Mouse (Mus musculus): ENCODE measurements around the gene Slc25a17. TPM values are rescaled to one million over a fixed set of nuclear protein-coding genes. Genes with fewer than 3 reads are reported as not detected.

Slc25a17 gene
- total and polyA plus RNA-seq, 2 experiments from 2014 or later: 77.4 to 121 TPM

GRCm38 (mm10) chr15:81332517-81332916 lies 28.1 kb downstream of the Slc25a17 start:
- H3K27me3 ChIP-seq (ENCODE audit: insufficient read depth, low read length): no peaks in the 10 kb centered on the region
- H3K36me3 ChIP-seq (ENCODE audit: insufficient read depth, low read length): peaks cover 25% of the 10 kb centered on the region; the same call in 1 of the 2 replicates
- H3K27ac ChIP-seq (ENCODE audit: low read depth, low read length): no peak overlapping the region
- DNase-seq (ENCODE audit: low spot score): no peak
- no peak overlapping the region for H3K4me3 ChIP-seq (ENCODE audit: low read depth, low read length)
- H3K4me1 ChIP-seq (ENCODE audit: insufficient read depth, low read length): no peaks in the 10 kb centered on the region
- H3K4me2 ChIP-seq (ENCODE audit: low read depth, low read length, poor library complexity, severe bottlenecking): no peak overlapping the region
- no peaks in the 10 kb centered on the region for H3K9me3 ChIP-seq (ENCODE audit: low read length)
- 92% methylated on average over 4 of the region's 4 CpGs for WGBS
- H3K9ac ChIP-seq (replicated peaks; ENCODE audit: low read length, poor library complexity, severe bottlenecking): no peak overlapping the region
- ATAC-seq (ENCODE audit: low FRiP score): no peak
- TF ChIP-seq CTCF (IDR thresholded peaks at IDR 0.05): no peak

GRCm38 (mm10) chr15:81330816-81331433 lies 29.7 kb downstream of the Slc25a17 start:
- WGBS: 67% methylated on average over 3 of the region's 3 CpGs
- H3K36me3 ChIP-seq (ENCODE audit: insufficient read depth, low read length): peaks cover 24% of the 10 kb centered on the region
- no peak overlapping the region for H3K4me2 ChIP-seq (ENCODE audit: low read depth, low read length, poor library complexity, severe bottlenecking)
- TF ChIP-seq CTCF (IDR thresholded peaks at IDR 0.05): no peak
- ATAC-seq (ENCODE audit: low FRiP score) (no peak), DNase-seq (ENCODE audit: low spot score) (no peak)
- H3K9me3 ChIP-seq (ENCODE audit: low read length): no peaks in the 10 kb centered on the region
- no peak overlapping the region for H3K27ac ChIP-seq (ENCODE audit: low read depth, low read length)
- H3K27me3 ChIP-seq (ENCODE audit: insufficient read depth, low read length): no peaks in the 10 kb centered on the region
- no peak overlapping the region for H3K4me3 ChIP-seq (ENCODE audit: low read depth, low read length)
- H3K4me1 ChIP-seq (ENCODE audit: insufficient read depth, low read length): no peaks in the 10 kb centered on the region
- no peak overlapping the region for H3K9ac ChIP-seq (replicated peaks; ENCODE audit: low read length, poor library complexity, severe bottlenecking)

GRCm38 (mm10) chr15:81329721-81330369 lies 30.8 kb downstream of the Slc25a17 start:
- 72% methylated on average over 5 of the region's 5 CpGs for WGBS
- ATAC-seq (ENCODE audit: low FRiP score): no peak
- Histone ChIP-seq H3K4me2 (ENCODE audit: low read depth, low read length, poor library complexity, severe bottlenecking) (no peak overlapping the region), H3K27ac (ENCODE audit: low read depth, low read length) (no peak overlapping the region), H3K4me3 (ENCODE audit: low read depth, low read length) (no peak overlapping the region), H3K4me1 (ENCODE audit: insufficient read depth, low read length) (no peaks in the 10 kb centered on the region), H3K36me3 (ENCODE audit: insufficient read depth, low read length) (peaks cover 22% of the 10 kb centered on the region), H3K9me3 (ENCODE audit: low read length) (no peaks in the 10 kb centered on the region), H3K27me3 (ENCODE audit: insufficient read depth, low read length) (no peaks in the 10 kb centered on the region), H3K9ac (replicated peaks; ENCODE audit: low read length, poor library complexity, severe bottlenecking) (no peak overlapping the region)
- DNase-seq (ENCODE audit: low spot score): no peak
- no peak for TF ChIP-seq CTCF (IDR thresholded peaks at IDR 0.05)

GRCm38 (mm10) chr15:81327501-81327900 lies 33.1 kb downstream of the Slc25a17 start:
- Histone ChIP-seq H3K4me1 (ENCODE audit: insufficient read depth, low read length) (no peaks in the 10 kb centered on the region), H3K4me2 (ENCODE audit: low read depth, low read length, poor library complexity, severe bottlenecking) (no peak overlapping the region), H3K27ac (ENCODE audit: low read depth, low read length) (no peak overlapping the region), H3K9ac (replicated peaks; ENCODE audit: low read length, poor library complexity, severe bottlenecking) (no peak overlapping the region), H3K27me3 (ENCODE audit: insufficient read depth, low read length) (no peaks in the 10 kb centered on the region), H3K9me3 (ENCODE audit: low read length) (no peaks in the 10 kb centered on the region), H3K36me3 (ENCODE audit: insufficient read depth, low read length) (peaks cover 17% of the 10 kb centered on the region), H3K4me3 (ENCODE audit: low read depth, low read length) (no peak overlapping the region)
- ATAC-seq (ENCODE audit: low FRiP score) (no peak), DNase-seq (ENCODE audit: low spot score) (no peak)
- 98% methylated on average over 7 of the region's 7 CpGs for WGBS
- TF ChIP-seq CTCF (IDR thresholded peaks at IDR 0.05): no peak

GRCm38 (mm10) chr15:81324979-81325378 lies 35.6 kb downstream of the Slc25a17 start:
- WGBS: 80% methylated on average over 4 of the region's 4 CpGs
- H3K27me3 ChIP-seq (ENCODE audit: insufficient read depth, low read length): no peaks in the 10 kb centered on the region
- H3K9me3 ChIP-seq (ENCODE audit: low read length): no peaks in the 10 kb centered on the region
- peaks cover 23% of the 10 kb centered on the region for H3K36me3 ChIP-seq (ENCODE audit: insufficient read depth, low read length)
- ATAC-seq (ENCODE audit: low FRiP score): no peak
- no peak overlapping the region for H3K4me2 ChIP-seq (ENCODE audit: low read depth, low read length, poor library complexity, severe bottlenecking)
- no peak overlapping the region for H3K27ac ChIP-seq (ENCODE audit: low read depth, low read length)
- no peak overlapping the region for H3K9ac ChIP-seq (replicated peaks; ENCODE audit: low read length, poor library complexity, severe bottlenecking)
- no peak for DNase-seq (ENCODE audit: low spot score)
- H3K4me1 ChIP-seq (ENCODE audit: insufficient read depth, low read length): no peaks in the 10 kb centered on the region
- TF ChIP-seq CTCF (IDR thresholded peaks at IDR 0.05): no peak
- no peak overlapping the region for H3K4me3 ChIP-seq (ENCODE audit: low read depth, low read length)

GRCm38 (mm10) chr15:81320137-81320536 lies 40.5 kb downstream of the Slc25a17 start:
- H3K27ac ChIP-seq (ENCODE audit: low read depth, low read length): no peak overlapping the region
- TF ChIP-seq CTCF (IDR thresholded peaks at IDR 0.05): no peak
- DNase-seq (ENCODE audit: low spot score): no peak
- H3K4me1 ChIP-seq (ENCODE audit: insufficient read depth, low read length): no peaks in the 10 kb centered on the region
- no peaks in the 10 kb centered on the region for H3K27me3 ChIP-seq (ENCODE audit: insufficient read depth, low read length)
- no peak overlapping the region for H3K4me3 ChIP-seq (ENCODE audit: low read depth, low read length)
- no peak overlapping the region for H3K9ac ChIP-seq (replicated peaks; ENCODE audit: low read length, poor library complexity, severe bottlenecking)
- 93% methylated on average over 3 of the region's 3 CpGs for WGBS
- H3K9me3 ChIP-seq (ENCODE audit: low read length): no peaks in the 10 kb centered on the region
- H3K4me2 ChIP-seq (ENCODE audit: low read depth, low read length, poor library complexity, severe bottlenecking): no peak overlapping the region
- peaks cover 27% of the 10 kb centered on the region for H3K36me3 ChIP-seq (ENCODE audit: insufficient read depth, low read length)
- ATAC-seq (ENCODE audit: low FRiP score): no peak

All from midbrain, postnatal 0 days (tissue).